8 mouse cellular contexts compared by ENCODE assay signal in genomic region chr17:84028157-84028970, GRCm38 (mm10).
DNase-seq lines count a peak whose midpoint lies in the region; ATAC-seq lines count a peak whose summit lies in the region.

No protein-coding gene starts in this region.

- H3K27me3 ChIP-seq in hindbrain, embryonic 15.5 days: no peaks in the 10 kb centered on the region

- WGBS in hindbrain, embryonic 15.5 days: 21% methylated on average over 27 of the region's 27 CpGs

- DNase-seq in T-cell, adult 2 months (ENCODE audit: low spot score): peak; percentile 84
- peak; percentile 77 to 78 for DNase-seq in cerebellum, postnatal 36 days
- DNase-seq in gastrocnemius, adult 18-20 months (ENCODE audit: low spot score): peak; percentile 88
- DNase-seq in layer of hippocampus, postnatal 36 days: peak; percentile 80 to 82
- peak; percentile 88 for DNase-seq in lung, postnatal 25 days (ENCODE audit: low spot score)
- DNase-seq in retina, embryonic 14.5 days (ENCODE audit: low spot score): peak; percentile 93
- peak; percentile 90 to 96 for DNase-seq in thymus, postnatal 36 days

- peak overlapping the region; percentile 14 for H3K4me3 ChIP-seq in hindbrain, embryonic 15.5 days

- peak overlapping the region; percentile 52 for H3K4me2 ChIP-seq in hindbrain, embryonic 15.5 days

- no peak overlapping the region for H3K9ac ChIP-seq in hindbrain, embryonic 15.5 days

- H3K36me3 ChIP-seq in hindbrain, embryonic 15.5 days: no peaks in the 10 kb centered on the region

- peaks cover 13% of the 10 kb centered on the region for H3K4me1 ChIP-seq in hindbrain, embryonic 15.5 days (replicated peaks)

- H3K27ac ChIP-seq in hindbrain, embryonic 15.5 days (replicated peaks): no peak overlapping the region

- peak; percentile 87 for ATAC-seq in hindbrain, embryonic 15.5 days (ENCODE audit: low FRiP score, low read depth)

- H3K9me3 ChIP-seq in hindbrain, embryonic 15.5 days: no peaks in the 10 kb centered on the region
